Mouse (Mus musculus): ENCODE measurements at regions not wholly inside any gene's neighbourhood (a gene's known extent, or its start where the extent isn't known, plus 50 kb on each side); places are given as distances from the start of the nearest gene placed in this dataset.

DNA sequence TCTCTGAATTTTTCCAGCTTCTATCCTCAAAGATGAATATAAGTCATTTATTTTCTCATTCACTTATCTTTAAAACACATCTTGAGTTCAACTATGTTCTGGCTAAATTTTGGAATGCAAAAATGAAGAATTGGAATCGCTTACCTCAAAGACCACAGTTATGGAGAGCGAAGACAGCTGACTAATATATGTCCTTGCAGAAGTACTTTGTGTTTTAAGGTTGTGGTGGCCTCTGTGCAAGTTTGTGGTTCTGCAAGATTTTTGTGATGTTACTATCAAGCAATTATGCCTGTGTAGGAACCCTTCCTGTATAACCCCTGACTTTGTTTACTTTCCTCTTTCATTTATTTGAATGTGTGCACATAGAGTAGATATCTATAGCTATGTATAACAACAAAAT, 75.5 kb downstream of the Aldh8a1 start:
- TF ChIP-seq CTCF (IDR thresholded peaks at IDR 0.05) (no peak), EP300 (IDR thresholded peaks at IDR 0.05; ENCODE audit: insufficient read depth, low read depth, low read length) (no peak), POLR2A (IDR thresholded peaks at IDR 0.05; ENCODE audit: insufficient read depth, low read depth, low read length) (no peak)

Data from heart, adult 2 months (tissue).